In genomic region chr19:33158234-33158633, GRCm38 (mm10) we compare ENCODE assay signal across 17 mouse cellular contexts.
"Had no signal": no experiment of that assay in that cellular context is flagged by ENCODE, and none has a peak within 500 bp of the region (broad histone marks: within the 10 kb centered on the region; RNA-seq: fewer than 3 reads in every experiment).

No protein-coding gene starts in this region.

- H3K36me3 ChIP-seq: midbrain, embryonic 15.5 days; neural tube, embryonic 12.5 days; stomach, embryonic 15.5 days had no signal

- H3K27ac ChIP-seq: liver, embryonic 14.5 days; midbrain, embryonic 15.5 days; neural tube, embryonic 12.5 days; stomach, embryonic 15.5 days; stomach, postnatal 0 days had no signal

- H3K4me3 ChIP-seq: megakaryocyte, embryonic 14.5 days; midbrain, embryonic 15.5 days; neural tube, embryonic 12.5 days; stomach, embryonic 15.5 days had no signal

- ATAC-seq: midbrain, embryonic 15.5 days had no signal

- DNase-seq: lung, adult 18-20 months; lung, embryonic 14.5 days; lung, postnatal 10 days; lung, postnatal 4 days; right cerebral cortex, postnatal 25 days; right cerebral cortex, postnatal 4 days; spleen, adult 18-20 months; thymus, adult 2 months; thymus, postnatal 25 days; thymus, postnatal 4 days had no signal

- H3K9me3 ChIP-seq: megakaryocyte, embryonic 14.5 days; midbrain, embryonic 15.5 days; neural tube, embryonic 12.5 days; stomach, embryonic 15.5 days had no signal

- H3K4me2 ChIP-seq: lung, embryonic 14.5 days; midbrain, embryonic 11.5 days; midbrain, embryonic 15.5 days; neural tube, embryonic 12.5 days; stomach, embryonic 15.5 days had no signal

- H3K9ac ChIP-seq: liver, embryonic 14.5 days; lung, embryonic 14.5 days; midbrain, embryonic 15.5 days; neural tube, embryonic 12.5 days; stomach, embryonic 15.5 days had no signal

- H3K27me3 ChIP-seq: megakaryocyte, embryonic 14.5 days; midbrain, embryonic 15.5 days; neural tube, embryonic 12.5 days; stomach, embryonic 15.5 days had no signal

- H3K4me1 ChIP-seq: midbrain, embryonic 15.5 days; neural tube, embryonic 12.5 days; stomach, embryonic 15.5 days had no signal
